13 mouse cellular contexts compared by ENCODE assay signal in the genomic region with DNA sequence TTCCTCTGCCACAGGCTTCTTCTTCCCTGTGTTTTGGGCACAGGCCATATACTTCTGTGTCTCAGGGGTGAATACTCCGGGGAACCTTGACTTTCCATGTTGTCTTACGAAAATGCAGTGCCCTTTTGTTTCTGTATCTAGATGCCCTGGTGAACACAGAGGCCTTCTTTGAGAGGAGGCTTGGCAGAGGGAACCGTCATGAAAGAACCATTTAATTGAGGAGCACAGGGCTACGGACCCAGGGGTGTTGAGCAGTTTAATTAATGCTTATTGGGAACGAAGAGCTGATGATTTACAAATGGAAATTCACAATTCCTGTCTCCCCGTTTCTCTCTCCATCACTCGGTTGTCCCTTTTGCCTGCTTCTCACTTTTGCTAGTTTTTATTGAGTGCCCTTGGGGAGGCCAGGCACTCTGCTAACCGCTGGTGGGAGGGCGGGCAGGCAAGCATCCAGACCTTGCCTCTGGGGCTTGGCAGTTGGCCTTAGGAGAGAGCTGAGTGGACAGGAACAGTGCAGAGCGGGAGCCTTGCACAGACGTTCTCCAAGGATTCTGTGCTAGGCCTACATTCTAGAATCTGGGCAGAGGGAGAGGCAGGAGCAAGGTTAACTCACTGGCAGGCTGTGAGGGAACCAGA. TPM values are rescaled to one million over a fixed set of nuclear protein-coding genes. Genes with fewer than 3 reads are reported as not detected.
DNase-seq lines count a peak whose midpoint lies in the region; ATAC-seq lines count a peak whose summit lies in the region.
"Had no signal": no experiment of that assay in that cellular context is flagged by ENCODE, and none has a peak within 500 bp of the region (broad histone marks: within the 10 kb centered on the region; RNA-seq: fewer than 3 reads in every experiment).

No protein-coding gene starts in this region.

- ATAC-seq in frontal cortex, adult (ENCODE audit: low TSS enrichment) = peak; percentile 75
- 0 out of 2 replicates have a peak, but pooled peaks have one; percentile 28 for ATAC-seq in midbrain, embryonic 16.5 days
- ATAC-seq in midbrain, embryonic 13.5 days = no peak
- ATAC-seq in inflammation-experienced regulatory T-cells, adult 6 months = no peak
- ATAC-seq: CD4-positive, CD25-positive, alpha-beta regulatory T cell, adult 4 months had no signal

- no peak overlapping the region for H3K27ac ChIP-seq in midbrain, embryonic 16.5 days (ENCODE audit: low read length)
- no peak overlapping the region for H3K27ac ChIP-seq in midbrain, embryonic 13.5 days
- H3K27ac ChIP-seq: embryonic facial prominence, embryonic 15.5 days; liver, embryonic 14.5 days had no signal

- WGBS in midbrain, embryonic 16.5 days = 70% methylated on average over 11 of the region's 11 CpGs
- 72% methylated on average over 11 of the region's 11 CpGs for whole genome bisulfite sequencing in midbrain, embryonic 13.5 days

- H3K27me3 ChIP-seq in midbrain, embryonic 16.5 days (ENCODE audit: control insufficient read depth, insufficient read depth, low read depth, low read length) = no peaks in the 10 kb centered on the region
- no peaks in the 10 kb centered on the region for H3K27me3 ChIP-seq in midbrain, embryonic 13.5 days
- H3K27me3 ChIP-seq: embryonic facial prominence, embryonic 15.5 days had no signal

- no peaks in the 10 kb centered on the region for H3K9me3 ChIP-seq in midbrain, embryonic 16.5 days (replicated peaks; ENCODE audit: control insufficient read depth, low read length, poor library complexity, severe bottlenecking)
- H3K9me3 ChIP-seq in midbrain, embryonic 13.5 days = no peaks in the 10 kb centered on the region
- H3K9me3 ChIP-seq: embryonic facial prominence, embryonic 15.5 days had no signal

- 0 out of 2 replicates have a peak, but pooled peaks cover 6% of the 10 kb centered on the region for H3K4me1 ChIP-seq in midbrain, embryonic 16.5 days (ENCODE audit: control insufficient read depth, insufficient read depth, low read length)
- H3K4me1 ChIP-seq in midbrain, embryonic 13.5 days (replicated peaks) = no peaks in the 10 kb centered on the region

- DNase-seq in frontal cortex, postnatal 14 days (ENCODE audit: low spot score in 2 of 2) = no peak
- DNase-seq in adrenal gland, postnatal 36 days = peak; percentile 61 to 72
- DNase-seq in right cerebral cortex, postnatal 25 days = peak; percentile 27
- no peak for DNase-seq in lung, postnatal 4 days
- DNase-seq: cerebellum, adult 11 months; gastrocnemius, postnatal 36 days had no signal

- H3K4me3 ChIP-seq in midbrain, embryonic 16.5 days (ENCODE audit: low read depth, low read length) = no peak overlapping the region
- no peak overlapping the region for H3K4me3 ChIP-seq in midbrain, embryonic 13.5 days (replicated peaks)
- H3K4me3 ChIP-seq: embryonic facial prominence, embryonic 15.5 days had no signal

- no peak overlapping the region for H3K9ac ChIP-seq in midbrain, embryonic 16.5 days (ENCODE audit: low read depth, low read length)
- H3K9ac ChIP-seq in midbrain, embryonic 13.5 days (replicated peaks) = no peak overlapping the region
- H3K9ac ChIP-seq: embryonic facial prominence, embryonic 15.5 days; liver, embryonic 14.5 days had no signal

- no peaks in the 10 kb centered on the region for H3K36me3 ChIP-seq in midbrain, embryonic 16.5 days (ENCODE audit: control insufficient read depth, insufficient read depth, low read length)
- no peaks in the 10 kb centered on the region for H3K36me3 ChIP-seq in midbrain, embryonic 13.5 days
- H3K36me3 ChIP-seq: embryonic facial prominence, embryonic 15.5 days had no signal

- no peak overlapping the region for H3K4me2 ChIP-seq in midbrain, embryonic 16.5 days (ENCODE audit: low read length)
- H3K4me2 ChIP-seq in midbrain, embryonic 13.5 days (replicated peaks) = no peak overlapping the region
- H3K4me2 ChIP-seq: embryonic facial prominence, embryonic 15.5 days had no signal

RNA-seq across cellular contexts. Expression of a gene that starts 18.4 kb away (rescaled TPM):
- 13.3 and 20.5 TPM in 2 replicates for polyA plus RNA-seq in midbrain, embryonic 16.5 days (2015; fragmentation: Nextera tagmentation; extraction: Ambion mirVana)
- 2.6 and 3.3 TPM in 2 replicates for polyA plus RNA-seq in midbrain, embryonic 13.5 days (2015; fragmentation: Nextera tagmentation; extraction: Ambion mirVana)
- under 1 TPM in 1 of 2 experiments, not detected in 1; 0.86 TPM for total RNA-seq in adrenal gland, postnatal 36 days (2021)
- polyA plus RNA-seq in inflammation-experienced regulatory T-cells, adult 6 months (2017; shearing (Covaris generic)) = under 1 TPM; 0.34 to 0.82 (median 0.44) TPM
- total RNA-seq: gastrocnemius, postnatal 36 days had no signal

Comparison
In these comparisons a context has a peak if more than half of its experiments do, and no peak if none do; other contexts are left out.
1. ATAC-seq: peak in frontal cortex, adult (single experiment) and midbrain, embryonic 16.5 days (single experiment); none in midbrain, embryonic 13.5 days (single experiment) and inflammation-experienced regulatory T-cells, adult 6 months (single experiment).
2. DNase-seq: peak in adrenal gland, postnatal 36 days (2 of 2) and right cerebral cortex, postnatal 25 days (single experiment); none in frontal cortex, postnatal 14 days (0 of 2) and lung, postnatal 4 days (0 of 2).